Mouse (Mus musculus) adrenal gland, postnatal 36 days (tissue): ENCODE results near the gene Nipsnap3a. TPM values are rescaled to one million over a fixed set of nuclear protein-coding genes. Genes with fewer than 3 reads are reported as not detected.

ENCODE experiments used
- DNase-seq, 2 experiments: peaks; one replicate each; pipeline ENCODE4 v3.0.0; 2021; ENCODE audit warnings: mixed read lengths in 1 of 2
- long read RNA-seq, 2 experiments: library from polyadenylated mRNA; stranded (forward); transcript quantifications; one replicate each; pipeline ENCODE4 v2.0.0; 2021; ENCODE audit warnings: borderline sequencing depth in 2 of 2
- total RNA-seq, 2 experiments: library from RNA; stranded (reverse); gene quantifications; 2 replicates each; pipeline ENCODE4 v1.2.3; 2021

Gene Nipsnap3a
- total RNA-seq, result not detected
- long read RNA-seq, experiment 1, result 0 reads
- long read RNA-seq, experiment 2, result 0 reads

DNA sequence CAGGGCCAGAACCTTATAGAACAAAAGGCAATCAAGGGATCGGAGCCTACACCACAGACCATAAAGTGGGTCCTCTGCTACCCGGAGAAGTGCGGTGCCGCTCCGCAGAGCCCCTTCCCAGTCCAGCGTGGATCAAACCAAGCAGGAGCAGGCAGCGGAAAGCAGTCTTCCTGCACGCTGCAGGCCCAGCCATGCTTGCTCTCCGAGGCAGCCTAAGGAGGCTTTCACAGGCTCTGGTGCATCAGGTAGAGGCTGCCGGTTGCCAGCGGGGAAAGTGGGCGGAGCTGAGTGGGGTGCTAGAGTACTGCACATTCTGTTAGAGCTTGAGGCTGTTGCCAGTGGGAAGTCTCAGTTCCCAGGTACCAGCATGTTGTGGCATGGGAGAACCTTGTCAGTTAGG lies at the start of gene Nipsnap3a:
Nipsnap3a (plus strand) TSS at position 25 of the 400 bp plus-strand sequence.
- no peak for DNase-seq

DNA sequence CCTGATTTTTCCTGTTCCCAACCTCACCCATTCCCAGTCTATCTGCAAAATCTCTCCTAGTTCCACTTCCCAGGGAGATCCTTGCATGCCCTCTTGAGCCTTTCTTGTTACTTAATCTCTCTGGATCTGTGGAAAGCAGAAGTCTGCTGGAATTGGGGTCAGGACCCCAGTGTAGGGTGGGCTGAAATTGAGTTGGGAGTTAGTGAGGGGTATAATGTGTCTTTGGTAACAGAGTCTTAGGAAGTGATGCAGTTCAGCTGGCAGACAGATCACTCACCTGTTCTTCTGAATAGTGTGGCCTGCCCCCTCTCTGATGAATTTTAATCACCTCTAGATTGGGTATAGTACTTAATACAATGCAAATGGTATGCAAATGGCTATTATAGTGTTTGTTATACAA lies 42.4 kb upstream of the Nipsnap3a start:
- DNase-seq, result no peak

DNA sequence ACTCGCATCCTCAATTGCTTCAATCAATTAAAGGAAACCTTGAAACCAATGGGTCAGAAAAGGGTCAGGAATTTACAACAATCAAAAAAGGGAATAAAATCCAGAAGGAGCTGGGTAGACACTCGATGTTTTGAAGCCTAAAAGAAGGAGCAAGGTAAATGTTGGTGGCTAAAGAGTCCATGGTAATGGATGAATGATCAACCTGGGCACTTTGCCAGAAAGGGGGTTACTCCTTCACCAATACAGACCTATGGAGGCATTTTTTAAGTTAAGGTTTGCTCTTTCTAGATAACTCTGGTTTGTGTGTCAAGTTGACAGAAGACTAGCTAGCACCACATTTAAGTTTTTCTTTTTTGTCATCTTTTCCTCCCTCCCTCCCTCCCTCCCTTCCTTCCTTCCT lies 40.1 kb upstream of the Nipsnap3a start:
- DNase-seq, result no peak

DNA sequence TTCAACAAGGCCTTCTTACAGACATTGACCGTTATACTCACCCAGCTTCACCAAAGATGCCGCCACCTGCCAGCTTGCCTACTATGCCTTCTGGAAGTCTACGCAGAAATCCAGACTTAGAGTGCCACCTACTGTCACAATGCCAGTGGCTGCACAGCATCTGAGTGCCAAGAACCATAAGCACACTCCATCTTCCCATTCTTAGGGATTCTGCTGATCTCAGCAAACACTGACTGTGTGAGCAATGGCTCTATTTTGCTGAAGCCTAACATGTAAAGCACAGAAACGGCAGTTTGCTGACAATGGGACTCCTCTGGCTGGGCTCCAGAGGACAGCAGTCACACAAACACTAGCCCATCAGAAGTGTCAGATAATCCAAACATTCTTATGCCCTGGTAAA lies 30.4 kb upstream of the Nipsnap3a start:
- DNase-seq, result peak; percentile 8 to 9

DNA sequence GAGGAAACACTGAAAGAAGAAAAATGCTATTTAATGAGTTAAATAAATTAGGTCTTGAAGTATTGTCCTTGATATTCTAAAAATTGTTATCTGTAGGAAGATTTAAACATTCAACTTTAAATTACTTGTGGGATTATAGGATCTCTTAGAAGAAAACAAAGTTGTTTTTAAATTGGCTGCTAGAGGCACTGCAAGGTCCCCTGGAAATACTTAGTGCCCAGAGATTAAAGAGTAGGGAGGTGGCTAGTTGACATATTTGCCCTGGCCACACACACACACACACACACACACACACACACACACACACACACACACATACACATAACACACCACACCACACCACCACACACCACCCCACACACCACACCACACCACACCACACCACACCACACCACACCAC lies 24.8 kb upstream of the Nipsnap3a start, which contains the start of gene Olfr270:
Olfr270 (plus strand) TSS at position 301 of the 400 bp plus-strand sequence.
- no peak for DNase-seq

DNA sequence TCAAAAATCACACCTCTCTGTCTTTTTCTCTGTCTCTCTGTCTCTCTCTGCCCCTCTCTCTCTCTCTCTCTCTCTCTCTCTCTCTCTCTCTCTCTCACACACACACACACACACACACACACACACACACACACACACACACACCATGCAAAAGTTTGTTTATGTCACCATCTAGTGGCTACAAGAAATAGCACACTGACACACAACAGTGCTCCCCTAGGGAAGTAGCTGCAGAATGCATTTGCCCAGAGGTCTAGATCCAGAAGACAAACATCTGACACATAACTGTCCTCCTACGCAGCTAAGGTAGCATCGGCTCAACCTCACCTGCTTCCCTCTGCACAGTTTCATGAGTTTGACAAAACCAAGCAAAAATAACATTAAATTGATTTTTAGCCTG lies 3.9 kb upstream of the Nipsnap3a start:
- no peak for DNase-seq

DNA sequence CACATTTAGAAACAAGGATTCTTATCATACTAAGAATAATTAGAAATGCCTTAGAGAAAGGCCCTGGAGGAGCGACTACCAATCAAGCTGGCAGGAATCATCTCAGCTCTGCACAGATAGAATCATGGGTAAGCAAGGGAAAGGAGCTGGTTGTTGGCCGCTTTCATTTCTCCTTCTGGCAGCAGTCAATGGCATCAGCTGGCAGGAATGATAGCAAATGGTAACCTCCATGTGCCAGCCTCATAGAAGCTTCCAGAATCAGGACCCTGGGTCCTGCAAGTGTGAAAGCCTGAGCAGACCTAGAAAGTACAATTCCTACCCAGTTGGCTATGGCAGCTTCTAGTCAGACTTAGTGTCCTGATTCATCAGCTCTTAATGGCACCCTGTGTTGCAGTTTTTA lies 2.8 kb upstream of the Nipsnap3a start:
- no peak for DNase-seq

DNA sequence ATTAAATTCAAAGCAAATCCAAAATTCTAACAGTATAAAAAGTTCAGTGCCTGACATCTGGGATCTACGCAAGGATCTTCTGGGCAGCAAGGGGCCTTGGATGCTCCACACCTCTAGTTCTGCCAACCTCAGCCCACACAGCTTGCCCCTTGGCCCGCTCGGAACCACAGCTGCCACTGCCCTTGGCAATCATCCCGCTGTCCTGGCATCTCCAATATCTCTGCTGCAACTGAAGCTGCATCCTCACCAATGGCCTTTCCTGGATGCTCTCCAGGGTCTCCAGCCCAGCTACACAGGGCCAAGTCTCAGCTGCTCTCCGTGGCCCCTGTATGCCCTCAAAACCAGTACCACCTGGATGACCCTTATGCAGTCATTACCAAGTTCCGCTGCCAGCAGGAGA lies 10.4 kb downstream of the Nipsnap3a start:
- no peak for DNase-seq

DNA sequence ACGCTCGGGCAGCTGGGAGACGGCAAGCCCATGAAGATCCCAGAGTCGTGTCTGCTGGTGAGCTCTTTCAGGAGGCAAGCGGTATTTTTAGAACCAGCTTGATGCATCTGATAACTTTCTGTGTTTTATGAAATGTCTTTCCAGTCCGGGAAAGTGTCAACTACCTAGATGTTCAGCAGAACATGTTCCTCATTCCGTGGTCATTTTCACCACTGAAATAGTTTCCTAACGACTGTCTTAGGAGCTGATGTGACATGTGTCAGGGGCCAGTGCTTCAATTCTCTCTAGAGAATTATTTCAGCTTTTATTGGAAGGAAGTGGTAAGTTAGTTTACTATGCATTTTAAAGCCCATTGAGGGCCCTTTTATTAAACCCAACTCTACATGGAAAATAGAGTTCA lies 11.1 kb downstream of the Nipsnap3a start:
- no peak for DNase-seq

DNA sequence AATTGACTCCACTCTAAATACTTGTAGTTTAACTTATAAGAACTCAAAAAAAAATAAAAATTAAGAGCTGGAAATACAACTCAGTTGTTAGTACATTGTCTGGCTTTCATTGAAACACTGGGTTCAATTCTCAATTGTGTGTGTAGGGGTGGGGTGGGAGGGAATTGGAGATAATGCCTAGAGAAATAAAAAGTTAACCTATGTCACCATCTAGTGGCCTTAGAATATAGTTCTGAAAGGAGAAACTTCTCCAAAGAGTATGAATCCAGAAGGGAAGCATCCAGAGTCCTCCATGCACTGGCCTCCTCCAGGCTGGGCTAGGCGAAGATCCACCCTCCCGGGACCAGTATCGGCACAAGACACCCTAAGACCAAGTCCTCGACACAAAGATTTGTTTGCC lies 20.1 kb downstream of the Nipsnap3a start:
- DNase-seq, result no peak

DNA sequence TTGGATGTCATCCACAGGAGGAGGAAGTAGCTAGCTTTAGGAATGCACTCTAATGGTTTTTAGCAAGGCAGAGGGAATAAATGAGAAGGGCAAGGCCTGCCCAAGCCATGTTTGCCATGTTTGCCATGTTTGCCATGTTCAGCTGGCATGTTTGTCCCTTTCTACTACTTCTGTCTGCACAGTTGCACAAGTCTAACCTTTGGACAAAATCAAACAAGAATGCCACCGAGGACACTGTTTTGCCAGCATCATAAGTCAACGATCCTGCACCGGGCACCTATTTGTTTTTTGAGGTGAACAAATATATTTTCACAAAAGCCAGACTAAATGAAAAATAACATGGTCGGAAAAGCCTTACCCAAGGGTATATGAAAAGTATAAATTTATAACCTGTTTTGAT lies 20.8 kb downstream of the Nipsnap3a start:
- no peak for DNase-seq

DNA sequence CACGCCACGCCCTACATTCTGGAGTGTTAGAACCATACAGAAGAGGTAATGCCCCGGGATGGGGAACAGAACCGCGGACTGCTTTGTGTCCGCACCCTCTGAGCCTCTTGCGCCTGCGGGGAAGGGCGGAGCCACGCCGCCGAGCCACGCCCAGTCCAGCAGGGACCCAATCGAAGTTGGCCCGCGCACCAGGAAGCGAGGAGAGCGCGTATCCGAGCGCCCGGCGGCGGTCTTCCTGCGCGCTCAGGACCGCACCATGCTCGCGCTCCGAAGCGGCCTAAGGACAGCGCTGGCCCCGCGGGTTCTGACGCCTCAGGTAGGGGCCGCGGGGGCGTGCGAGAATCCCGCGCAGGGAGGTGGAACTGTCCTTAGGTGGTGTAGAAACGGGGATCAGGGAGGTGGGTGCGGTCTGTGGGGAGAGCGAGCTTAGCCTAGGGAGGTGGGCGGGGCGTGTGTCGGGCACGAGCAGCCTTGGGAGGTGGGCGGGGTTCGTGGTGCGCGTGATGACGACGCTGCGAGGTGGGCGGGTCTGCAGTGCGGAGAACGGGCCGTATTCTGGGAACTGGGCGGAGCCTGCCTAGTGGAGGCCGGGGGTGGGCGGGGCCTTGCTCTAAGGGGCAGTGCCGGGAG lies 22.8 kb downstream of the Nipsnap3a start, which contains the start of gene Nipsnap3b:
Nipsnap3b (plus strand) TSS at position 149 of the 630 bp plus-strand sequence.
- peak; percentile 98 to 99 for DNase-seq

DNA sequence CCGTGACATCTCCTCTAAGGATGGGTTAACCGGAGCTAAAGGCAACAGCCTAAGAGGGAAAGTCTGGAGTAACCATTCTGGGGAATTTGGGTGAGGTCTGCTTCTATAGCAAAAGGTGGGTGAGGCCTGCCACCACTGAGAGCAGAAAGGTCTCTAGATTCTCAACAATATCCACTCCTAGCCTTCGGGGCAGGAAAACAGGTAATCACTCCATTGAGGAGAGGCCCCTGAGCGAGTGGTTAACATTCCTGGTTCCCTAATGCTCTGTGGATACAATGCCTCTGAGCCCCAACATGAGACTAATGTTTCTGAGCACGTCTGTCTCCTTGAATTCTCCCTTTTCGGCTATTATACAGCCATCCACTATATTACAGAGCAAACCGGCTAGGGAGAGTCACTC lies 25.3 kb downstream of the Nipsnap3a start:
- DNase-seq, result no peak

DNA sequence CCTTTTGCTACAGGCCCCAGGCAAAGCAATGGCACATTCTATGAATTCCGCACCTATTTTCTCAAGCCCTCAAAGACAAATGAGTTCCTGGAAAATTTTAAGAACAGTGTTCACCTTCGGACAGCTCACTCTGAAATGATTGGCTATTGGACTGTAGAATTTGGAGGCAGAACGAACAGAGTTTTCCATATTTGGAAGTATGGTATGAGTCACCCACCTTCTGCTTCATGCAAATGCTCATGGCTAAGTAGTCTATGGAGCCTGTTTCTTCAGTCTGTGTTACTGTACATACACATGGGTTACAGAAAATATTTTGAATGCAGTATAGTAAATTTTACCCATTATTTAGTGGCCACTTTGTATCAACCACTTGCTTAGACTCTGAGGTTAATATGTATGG lies 26.0 kb downstream of the Nipsnap3a start:
- DNase-seq, result no peak

DNA sequence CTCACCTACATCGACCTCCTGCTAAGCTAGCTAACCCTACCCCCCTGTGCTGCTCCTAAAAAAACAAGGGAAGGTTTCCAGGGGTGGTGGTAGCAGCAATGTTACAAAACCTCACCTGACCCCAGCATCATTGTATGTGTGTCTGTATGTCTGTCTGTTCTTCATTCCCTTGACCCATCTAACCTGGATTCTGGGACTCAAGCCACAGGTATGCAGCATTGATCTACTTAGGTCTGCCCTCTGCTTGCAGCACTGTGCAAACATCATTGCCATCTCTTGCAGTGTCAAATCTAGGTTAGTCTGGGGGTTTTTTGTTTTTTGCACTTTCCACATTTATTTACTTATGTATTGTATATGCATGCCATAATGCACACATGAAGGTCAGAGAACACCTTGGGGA lies 29.3 kb downstream of the Nipsnap3a start:
- DNase-seq, result no peak

DNA sequence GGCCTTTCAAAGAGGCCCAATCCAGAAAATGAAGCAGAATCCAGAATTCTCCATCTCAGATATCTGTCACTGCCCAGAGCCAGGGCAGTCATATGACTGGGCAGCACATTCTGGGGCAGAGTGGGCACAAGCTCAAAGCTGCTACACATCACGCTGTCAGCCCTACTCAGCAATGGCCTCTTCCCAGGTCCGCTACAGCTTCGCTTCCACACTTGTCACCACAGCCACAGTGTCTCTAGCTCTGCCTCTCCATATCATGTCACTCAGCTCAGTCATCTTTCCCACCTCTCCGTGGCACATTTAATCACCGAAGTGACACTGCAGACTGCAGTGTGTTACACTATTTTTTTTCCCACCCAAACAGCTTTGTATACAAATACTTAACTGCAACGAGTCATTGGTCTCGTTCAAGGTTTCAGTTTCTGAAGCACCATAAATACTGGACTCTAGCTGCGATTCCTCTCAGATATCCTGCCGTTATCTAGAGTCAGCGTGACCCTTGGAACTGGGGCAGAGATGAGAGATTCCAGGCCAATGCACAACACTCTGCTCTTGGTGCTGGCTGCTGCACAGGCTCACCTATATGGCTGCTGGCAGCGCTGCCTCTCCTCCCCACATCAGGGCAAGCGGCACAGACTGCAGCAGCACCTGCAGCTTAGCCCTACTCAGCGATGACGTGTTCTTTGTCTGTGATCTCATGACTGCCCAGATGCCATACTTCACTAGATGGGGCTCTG lies 34.3 kb downstream of the Nipsnap3a start:
- DNase-seq, result no peak

DNA sequence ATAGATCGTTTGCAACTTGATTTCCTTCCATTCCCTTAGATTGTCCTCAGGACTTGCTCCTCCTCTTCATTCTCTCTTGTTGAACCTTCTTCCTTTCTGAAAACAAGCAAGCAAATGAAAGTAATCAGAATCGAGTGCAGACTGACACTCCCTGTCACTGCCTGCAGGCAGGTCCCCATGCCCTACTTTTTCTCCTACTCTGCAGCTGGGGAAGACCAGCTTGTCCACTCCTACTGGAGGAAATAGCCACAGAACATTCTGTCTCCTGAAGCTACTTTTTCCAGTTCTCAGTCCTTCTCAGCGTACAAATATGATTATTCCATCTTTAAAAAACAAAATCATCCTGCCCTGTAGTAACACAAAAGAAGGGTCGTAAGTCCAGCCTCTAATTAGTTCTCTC lies 35.3 kb downstream of the Nipsnap3a start:
- DNase-seq, result no peak

DNA sequence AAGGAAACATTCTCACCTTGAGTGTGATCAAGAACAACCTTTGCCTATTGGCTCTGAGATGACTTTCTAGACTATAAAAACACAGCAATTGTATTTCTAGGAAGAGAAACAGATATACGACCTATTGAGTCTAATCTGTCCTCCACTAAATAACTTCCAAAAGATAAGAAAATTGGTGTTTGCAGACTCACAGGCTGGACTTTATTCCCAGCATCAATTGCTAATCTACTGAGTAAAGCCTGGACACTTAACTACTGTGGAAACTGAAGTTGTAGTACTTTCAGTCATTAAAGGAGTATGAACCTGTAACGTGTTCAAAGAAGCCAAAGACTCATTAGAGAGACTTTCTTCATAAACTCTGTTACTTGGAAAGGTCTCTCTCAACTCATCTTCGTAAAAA lies 38.7 kb downstream of the Nipsnap3a start:
- DNase-seq, result no peak

DNA sequence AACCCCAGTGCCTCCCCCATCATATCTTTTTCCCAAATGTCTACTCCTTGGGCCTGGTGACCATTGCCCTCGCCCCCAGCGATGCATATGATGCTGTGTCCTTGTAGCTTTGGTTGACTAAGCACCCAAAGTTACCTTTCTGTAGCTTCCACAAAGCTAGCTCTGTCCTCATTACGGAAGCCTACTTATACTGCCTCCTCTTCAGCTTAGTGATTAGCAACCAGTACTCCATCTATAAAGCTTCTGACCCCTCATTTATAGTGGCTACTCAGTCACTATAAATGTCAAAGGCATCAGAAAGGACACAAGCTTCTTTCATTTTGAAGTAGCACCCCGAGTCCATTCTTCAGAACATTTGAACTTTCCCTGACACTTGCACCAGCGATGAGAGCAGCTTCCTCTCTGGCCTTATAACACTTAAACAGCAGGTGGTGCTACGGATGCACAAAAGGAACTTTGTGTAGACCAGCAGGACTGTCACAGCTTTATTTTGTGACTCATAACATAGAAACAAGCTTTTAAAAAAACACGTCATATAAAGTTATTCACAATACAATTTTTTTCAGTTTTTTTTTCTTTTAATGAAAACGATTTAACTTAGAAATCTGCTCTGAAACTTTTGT lies 41.4 kb downstream of the Nipsnap3a start:
- no peak for DNase-seq

DNA sequence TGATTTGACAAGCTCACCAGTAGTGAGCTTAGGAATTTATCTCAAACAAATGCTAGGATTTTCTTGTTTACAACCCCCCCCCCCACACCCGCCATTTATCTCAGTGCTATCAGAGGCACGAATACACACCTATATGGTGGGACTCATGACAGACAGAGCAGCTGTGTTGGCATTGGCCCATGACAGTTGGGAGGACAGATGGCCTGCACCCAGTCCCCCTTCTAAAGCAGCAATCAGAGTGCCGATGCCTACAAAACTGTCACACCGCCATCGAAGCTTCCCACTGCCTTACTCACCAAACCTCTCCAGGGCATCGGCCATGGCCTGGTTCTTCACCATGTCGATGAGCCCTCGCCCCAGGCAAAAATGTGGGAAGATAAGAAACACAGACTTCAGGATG lies 54.7 kb downstream of the Nipsnap3a start:
- DNase-seq, result no peak

DNA sequence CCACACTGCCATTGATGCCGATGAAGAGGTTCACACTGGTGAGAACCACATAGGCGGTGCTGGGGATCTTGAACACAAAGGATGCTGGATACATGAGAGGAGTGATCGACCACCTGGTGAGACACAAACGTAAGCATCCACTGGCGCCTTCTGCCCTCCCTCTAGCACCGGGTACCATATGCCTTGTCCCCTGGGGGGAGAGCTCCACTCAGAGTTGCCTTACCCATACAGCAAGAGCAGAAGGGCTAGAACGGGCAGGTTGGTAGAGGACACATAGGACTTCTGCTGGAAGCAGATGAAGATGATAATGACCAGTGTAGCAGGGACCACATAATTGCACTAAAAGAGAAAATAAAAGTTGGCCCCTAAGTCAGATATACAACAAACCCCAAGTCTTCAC lies 56.7 kb downstream of the Nipsnap3a start:
- DNase-seq, result no peak

DNA sequence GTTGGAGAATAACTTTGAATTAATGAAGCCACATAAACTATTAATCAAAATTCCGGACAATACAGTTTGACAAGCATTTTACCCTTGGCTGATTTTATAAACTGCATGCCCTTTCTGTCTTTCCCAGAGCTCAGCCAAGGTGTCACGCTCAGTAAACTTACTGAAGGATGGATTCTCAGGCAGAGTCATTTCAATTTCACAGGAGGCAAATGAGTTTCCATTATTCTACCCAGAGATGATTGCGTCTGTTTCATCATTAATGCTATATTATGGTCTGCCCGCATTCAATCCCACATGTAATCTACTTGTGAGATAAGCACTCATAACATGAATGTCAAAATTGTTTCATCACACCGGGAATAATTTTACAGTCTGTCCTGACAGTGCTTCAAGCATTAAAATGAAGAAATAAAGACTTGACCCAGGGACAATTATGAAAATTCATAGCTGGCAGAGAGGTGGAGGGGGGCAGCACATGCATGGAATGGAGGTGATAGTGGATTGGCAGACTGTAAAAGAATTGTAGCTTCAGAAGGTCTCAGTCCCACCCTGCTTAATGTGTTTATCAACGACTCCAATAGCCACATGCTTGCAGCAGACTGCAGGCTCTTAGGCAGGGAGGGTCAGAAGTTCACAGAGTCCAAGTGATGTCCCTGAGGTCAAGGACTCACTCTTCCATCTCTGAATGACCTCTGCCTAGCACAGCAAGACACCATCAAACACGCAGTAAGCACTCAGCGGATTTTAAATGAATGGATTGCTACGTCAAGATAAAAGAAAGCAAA lies 57.4 kb downstream of the Nipsnap3a start:
- no peak for DNase-seq
